Mouse (Mus musculus) right cerebral cortex, postnatal 25 days (tissue): Measurements from ENCODE around the gene Orc5.
"Not testable (repeated sequence)": the region's sequence is repeated elsewhere in the genome, so short reads cannot be mapped to it uniquely, and the experiment has no call there.

Experiments
- DNase-seq: peaks from one replicate; pipeline ENCODE4 v3.0.0; 2022

Gene Orc5

GRCm38 (mm10) chr5:22532571-22532970 lies 17.7 kb downstream of the Orc5 start:
- DNase-seq: no peak

GRCm38 (mm10) chr5:22522612-22523011 lies 27.6 kb downstream of the Orc5 start:
- no peak for DNase-seq

DNA sequence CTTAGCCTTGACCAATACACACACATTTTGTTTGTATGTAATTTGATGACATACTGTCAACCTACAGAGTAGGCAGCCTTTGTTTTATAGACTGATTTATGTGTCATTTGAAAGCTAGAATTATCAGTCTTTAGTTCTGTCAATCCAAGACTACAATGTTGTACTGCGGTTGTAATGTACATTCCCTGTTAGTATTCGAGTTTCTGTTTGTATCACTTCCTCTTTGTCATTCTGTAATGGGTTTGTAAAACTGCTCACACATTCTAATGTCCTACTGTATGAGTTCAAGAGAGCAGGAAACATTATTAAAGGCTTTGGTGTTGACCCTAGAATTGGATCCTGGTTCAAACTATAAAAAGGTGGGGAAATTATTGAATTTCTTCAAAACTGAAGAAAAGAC lies 30.5 kb downstream of the Orc5 start:
- DNase-seq: no peak

- DNase-seq: not testable (repeated sequence)
Measured at GRCm38 (mm10) chr5:22515745-22516144, 34.5 kb downstream of the Orc5 start.

DNA sequence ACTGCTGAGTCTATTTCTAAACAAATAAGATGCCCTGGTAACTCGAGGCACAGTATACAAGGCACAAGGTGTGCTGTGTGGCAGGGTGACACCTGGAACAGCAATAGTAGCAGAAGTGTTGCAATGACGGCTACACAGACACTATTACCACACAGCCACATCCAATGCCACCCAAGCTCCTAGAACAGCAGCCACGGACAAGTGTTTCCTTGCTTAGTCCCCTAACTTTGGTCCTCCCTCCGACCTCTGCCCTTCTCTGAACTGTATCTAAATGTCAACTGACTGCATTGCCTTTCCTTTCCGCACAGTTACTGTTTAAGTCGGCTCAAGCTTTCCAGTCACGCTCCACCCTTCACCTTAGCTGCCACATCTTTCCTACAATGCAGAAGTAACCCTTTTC lies 36.0 kb downstream of the Orc5 start:
- not testable (repeated sequence) for DNase-seq

DNA sequence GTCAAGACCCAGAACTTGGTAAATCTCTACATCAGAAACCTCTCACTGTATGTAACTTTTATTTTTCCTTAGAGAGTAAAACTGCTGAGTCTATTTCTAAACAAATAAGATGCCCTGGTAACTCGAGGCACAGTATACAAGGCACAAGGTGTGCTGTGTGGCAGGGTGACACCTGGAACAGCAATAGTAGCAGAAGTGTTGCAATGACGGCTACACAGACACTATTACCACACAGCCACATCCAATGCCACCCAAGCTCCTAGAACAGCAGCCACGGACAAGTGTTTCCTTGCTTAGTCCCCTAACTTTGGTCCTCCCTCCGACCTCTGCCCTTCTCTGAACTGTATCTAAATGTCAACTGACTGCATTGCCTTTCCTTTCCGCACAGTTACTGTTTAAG lies 37.6 kb downstream of the Orc5 start:
- DNase-seq: not testable (repeated sequence)

GRCm38 (mm10) chr5:22511824-22512223 lies 38.4 kb downstream of the Orc5 start:
- no peak for DNase-seq

- no peak for DNase-seq
Measured at GRCm38 (mm10) chr5:22508560-22508959, 41.7 kb downstream of the Orc5 start.

DNA sequence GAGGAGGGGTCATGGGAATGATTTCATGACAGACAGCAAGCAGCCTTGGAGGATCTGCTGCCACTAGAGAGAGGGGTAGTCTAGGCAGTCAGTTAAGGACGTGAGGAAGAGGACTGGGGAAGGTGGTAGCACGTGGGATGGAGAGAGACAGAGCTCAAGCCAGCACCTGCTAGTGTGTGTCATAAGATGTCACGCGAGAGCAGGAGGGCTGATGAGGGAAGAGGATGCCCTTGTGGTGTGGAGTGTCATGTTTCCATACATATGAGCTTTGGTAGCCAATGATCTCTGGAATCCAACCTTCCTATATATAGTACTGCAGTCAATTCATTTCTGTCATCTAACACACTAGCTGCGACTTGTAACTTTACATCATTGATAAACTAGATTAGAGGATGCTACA lies 50.8 kb downstream of the Orc5 start:
- DNase-seq: no peak

- DNase-seq: no peak
Measured at GRCm38 (mm10) chr5:22491088-22491487, 59.1 kb downstream of the Orc5 start.

- DNase-seq: no peak
Measured at GRCm38 (mm10) chr5:22489091-22489490, 61.1 kb downstream of the Orc5 start.

DNA sequence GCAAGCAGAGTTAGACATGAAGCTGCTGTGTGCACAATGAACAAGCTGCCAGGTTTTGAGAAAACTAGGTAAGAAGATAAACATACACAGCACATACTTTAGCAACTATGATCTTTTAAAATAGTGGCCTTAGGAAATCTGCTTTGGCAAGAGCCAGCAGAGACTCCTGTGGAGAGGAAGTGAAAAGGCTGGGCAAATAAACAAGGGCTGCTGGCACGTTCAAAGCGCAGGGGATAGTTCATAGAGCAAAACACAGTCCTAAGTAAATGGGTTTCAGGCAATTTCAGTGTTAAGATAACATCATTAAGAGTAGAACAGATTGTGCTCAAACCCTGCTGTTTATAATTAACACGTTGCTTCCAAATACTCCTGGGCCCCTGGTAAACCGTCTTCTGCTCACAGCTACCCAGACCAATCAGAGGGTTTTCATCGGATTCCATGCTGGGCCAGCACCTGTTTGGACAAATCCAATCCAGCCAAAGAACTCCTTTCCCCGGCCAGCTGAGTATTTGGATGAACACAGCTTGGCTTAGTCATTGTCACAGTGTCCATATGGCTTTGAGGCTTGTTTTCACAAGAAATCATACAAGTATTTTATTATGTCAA lies 63.5 kb downstream of the Orc5 start:
- DNase-seq: no peak

GRCm38 (mm10) chr5:22485764-22486163 lies 64.5 kb downstream of the Orc5 start:
- DNase-seq: no peak

GRCm38 (mm10) chr5:22482567-22482966 lies 67.7 kb downstream of the Orc5 start:
- DNase-seq: no peak

DNA sequence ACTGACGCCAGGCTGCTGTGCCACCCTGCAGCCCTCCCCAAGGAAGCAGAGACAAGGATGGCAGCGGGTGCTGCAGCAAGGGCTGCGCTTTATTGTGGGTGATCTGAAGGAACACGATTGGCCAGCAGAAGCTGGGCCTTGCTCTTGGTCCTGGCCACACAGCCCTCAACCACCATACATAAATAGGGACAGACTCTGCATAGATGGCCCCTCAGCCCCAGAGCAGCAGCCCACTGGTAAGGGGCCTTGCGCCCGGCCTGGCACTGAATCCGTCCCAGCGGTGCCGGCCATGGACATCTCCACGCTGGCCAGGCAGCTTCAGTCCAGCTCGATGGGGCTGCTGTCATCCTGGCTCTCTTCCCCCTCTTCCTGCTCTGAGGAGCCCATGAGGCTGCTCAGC lies 77.8 kb downstream of the Orc5 start:
- not testable (repeated sequence) for DNase-seq

DNA sequence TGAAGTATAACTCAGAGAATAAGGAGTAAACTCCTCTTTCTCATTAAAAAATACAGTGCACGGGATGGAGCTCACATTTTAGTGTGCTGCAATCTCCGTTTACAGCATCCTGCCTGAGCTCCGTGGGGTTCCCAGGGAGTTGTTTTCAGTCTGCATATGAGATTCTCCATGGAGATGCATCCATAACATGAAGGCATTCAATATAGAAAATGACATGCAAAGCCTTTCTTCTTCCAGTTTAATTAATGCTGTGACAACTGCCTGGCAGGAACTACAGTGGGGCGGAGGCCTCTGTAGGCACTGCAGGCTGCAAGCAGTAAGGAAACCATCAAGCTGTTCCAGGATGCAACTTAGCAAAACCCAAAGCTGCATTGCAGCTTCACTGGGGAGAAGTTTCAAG lies 79.0 kb downstream of the Orc5 start:
- DNase-seq: no peak

GRCm38 (mm10) chr5:22452871-22453661 lies 97.2 kb downstream of the Orc5 start:
- DNase-seq: no peak

GRCm38 (mm10) chr5:22452452-22452851 lies 97.8 kb downstream of the Orc5 start:
- no peak for DNase-seq

DNA sequence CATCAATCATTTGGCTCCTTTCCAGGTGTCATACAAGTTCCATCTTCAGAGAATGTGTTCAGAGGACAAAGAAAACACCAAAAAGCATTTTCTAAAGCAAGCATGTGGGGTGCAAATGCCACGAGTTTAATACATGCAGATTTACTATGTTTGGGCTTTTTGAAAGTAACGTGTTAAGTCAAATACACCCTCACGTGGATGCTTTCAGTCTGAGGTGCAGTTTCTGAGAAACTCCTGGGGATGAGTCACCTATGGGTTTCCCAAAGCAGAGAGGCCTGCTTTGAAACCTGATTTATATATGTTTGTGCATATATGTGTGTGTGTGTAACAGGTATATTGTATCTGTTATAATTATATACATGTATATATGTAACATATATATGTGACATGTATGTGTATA lies 98.5 kb downstream of the Orc5 start:
- no peak for DNase-seq

DNA sequence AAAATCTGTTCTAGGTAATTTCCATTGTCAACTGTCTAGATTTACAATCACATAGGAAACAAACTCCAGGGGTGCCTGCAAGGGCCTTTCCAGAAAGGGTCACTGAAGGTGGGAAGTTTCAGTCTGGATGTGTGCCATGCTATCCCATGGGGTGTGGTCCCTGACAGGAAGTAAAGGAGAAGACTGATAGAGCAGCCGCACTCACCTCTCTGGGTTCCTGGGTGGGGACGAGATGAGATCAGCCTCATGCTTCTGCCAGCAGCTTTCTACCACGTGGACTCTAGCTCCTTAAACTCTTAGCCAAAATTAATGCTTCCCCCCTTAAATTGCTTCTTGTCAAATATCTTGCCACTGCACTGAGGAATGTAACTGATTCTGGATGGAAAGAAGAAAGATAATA lies 100.7 kb downstream of the Orc5 start:
- no peak for DNase-seq
